Mouse (Mus musculus) layer of hippocampus, adult 9-10 months (tissue): ENCODE results near the gene Erc2.
"Not testable (repeated sequence)": the region's sequence is repeated elsewhere in the genome, so short reads cannot be mapped to it uniquely, and the experiment has no call there.

ENCODE experiments used
- DNase-seq: peaks from one replicate; pipeline ENCODE4 v3.0.0; 2022; ENCODE audit warnings: low spot score

Erc2 gene

GRCm38 (mm10) chr14:27832196-27832595, 210.0 kb downstream of the Erc2 start:
- DNase-seq: no peak

GRCm38 (mm10) chr14:27835351-27835750, 213.1 kb downstream of the Erc2 start:
- DNase-seq: no peak

- DNase-seq: no peak
Measured at GRCm38 (mm10) chr14:27837601-27838105, 215.4 kb downstream of the Erc2 start.

GRCm38 (mm10) chr14:27840120-27840519, 217.9 kb downstream of the Erc2 start:
- no peak for DNase-seq

- no peak for DNase-seq
Measured at GRCm38 (mm10) chr14:27846875-27847274, 224.6 kb downstream of the Erc2 start.

GRCm38 (mm10) chr14:27847291-27847690, 225.1 kb downstream of the Erc2 start:
- no peak for DNase-seq

GRCm38 (mm10) chr14:27851231-27851630, 229.0 kb downstream of the Erc2 start:
- no peak for DNase-seq

- no peak for DNase-seq
Measured at GRCm38 (mm10) chr14:27852606-27853005, 230.4 kb downstream of the Erc2 start.

- DNase-seq: peak; percentile 70
Measured at GRCm38 (mm10) chr14:27860371-27861046, 238.3 kb downstream of the Erc2 start.

GRCm38 (mm10) chr14:27862299-27862698, 240.1 kb downstream of the Erc2 start:
- DNase-seq: no peak

GRCm38 (mm10) chr14:27867386-27867785, 245.2 kb downstream of the Erc2 start:
- no peak for DNase-seq

GRCm38 (mm10) chr14:27873619-27874018, 251.4 kb downstream of the Erc2 start:
- no peak for DNase-seq

GRCm38 (mm10) chr14:27875991-27876411, 253.8 kb downstream of the Erc2 start:
- DNase-seq: no peak

- DNase-seq: no peak
Measured at GRCm38 (mm10) chr14:27881972-27882371, 259.7 kb downstream of the Erc2 start.

- DNase-seq: not testable (repeated sequence)
Measured at GRCm38 (mm10) chr14:27886337-27886736, 264.1 kb downstream of the Erc2 start.

GRCm38 (mm10) chr14:27887488-27887887, 265.3 kb downstream of the Erc2 start:
- DNase-seq: no peak

- no peak for DNase-seq
Measured at GRCm38 (mm10) chr14:27889650-27890049, 267.4 kb downstream of the Erc2 start.

- DNase-seq: no peak
Measured at GRCm38 (mm10) chr14:27892416-27892815, 270.2 kb downstream of the Erc2 start.

GRCm38 (mm10) chr14:27901772-27902171, 279.5 kb downstream of the Erc2 start:
- DNase-seq: no peak

- DNase-seq: no peak
Measured at GRCm38 (mm10) chr14:27921656-27922373, 299.6 kb downstream of the Erc2 start.

GRCm38 (mm10) chr14:27927369-27927768, 305.1 kb downstream of the Erc2 start:
- no peak for DNase-seq

- no peak for DNase-seq
Measured at GRCm38 (mm10) chr14:27933533-27933932, 311.3 kb downstream of the Erc2 start.

GRCm38 (mm10) chr14:27935714-27936113, 313.5 kb downstream of the Erc2 start:
- peak; percentile 25 for DNase-seq
